Mouse (Mus musculus) ES-Bruce4 (cell line): ENCODE results near the gene AC134908.4.

Source experiments
- CTCF ChIP-seq: IDR thresholded peaks from one replicate; pipeline ENCODE4 v1.8.1; 2011; ENCODE audit warnings: low read depth, low read length
- EP300 ChIP-seq: IDR thresholded peaks from 2 replicates; pipeline ENCODE4 v1.6.1; 2011; ENCODE audit warnings: low read depth, low read length; ENCODE audit not compliant: insufficient read depth
- POLR2A ChIP-seq: IDR thresholded peaks from one replicate; pipeline ENCODE4 v1.8.1; 2011; ENCODE audit warnings: low read length; ENCODE audit not compliant: insufficient read depth

GRCm38 (mm10) chr17:25808789-25809605 is 13.5 kb upstream of the AC134908.4 start, which contains the start of gene Fbxl16:
- TF ChIP-seq CTCF = no peak
- peak; percentile 19; the same call in 1 of the 2 replicates for TF ChIP-seq EP300
- TF ChIP-seq POLR2A = no peak
